Mouse (Mus musculus) limb, embryonic 15.5 days (tissue): ENCODE measurements around the gene Cd47. TPM values are rescaled to one million over a fixed set of nuclear protein-coding genes. Genes with fewer than 3 reads are reported as not detected.

Source experiments
- ATAC-seq: fragments of 200-750 bp; cut with Nextera tagmentation; 2 replicates; pipeline ENCODE4 v1.8.0; 2017; ENCODE audit warnings: low read depth, moderate TSS enrichment; ENCODE audit not compliant: insufficient number of reproducible peaks, low FRiP score, low TSS enrichment
- H3K27ac ChIP-seq: fragments of 300-500 bp; sonication (generic); 2 replicates; pipeline ENCODE4 v1.5.1; 2015; ENCODE audit warnings: moderate library complexity, mild to moderate bottlenecking, inconsistent platforms
- H3K27me3 ChIP-seq: fragments of 300-500 bp; sonication (generic); 2 replicates; pipeline ENCODE4 v1.6.1; 2015; ENCODE audit warnings: inconsistent platforms
- H3K36me3 ChIP-seq: fragments of 300-500 bp; sonication (generic); 2 replicates; pipeline ENCODE4 v1.6.1; 2015; ENCODE audit warnings: inconsistent platforms
- H3K4me1 ChIP-seq: fragments of 300-500 bp; sonication (generic); 2 replicates; pipeline ENCODE4 v1.6.1; 2015; ENCODE audit warnings: inconsistent platforms
- H3K4me2 ChIP-seq: fragments of 300-500 bp; sonication (generic); 2 replicates; pipeline ENCODE4 v1.6.1; 2015; ENCODE audit warnings: mild to moderate bottlenecking, inconsistent platforms
- H3K4me3 ChIP-seq: fragments of 300-500 bp; sonication (generic); 2 replicates; pipeline ENCODE4 v1.5.1; 2015; ENCODE audit warnings: mild to moderate bottlenecking, inconsistent platforms
- H3K9ac ChIP-seq: fragments of 300-500 bp; sonication (generic); 2 replicates; pipeline ENCODE4 v1.6.1; 2015; ENCODE audit warnings: inconsistent platforms
- H3K9me3 ChIP-seq: fragments of 300-500 bp; sonication (generic); 2 replicates; pipeline ENCODE4 v1.6.1; 2016; ENCODE audit warnings: inconsistent platforms
- WGBS: fragments of 180-500 bp; shearing (Covaris S2); methylation state at CpG from one replicate; pipeline ENCODE4 v1.1.7; 2015; 5-methylcytosine and 5-hydroxymethylcytosine counted together
- polyA plus RNA-seq: library from polyadenylated mRNA; unstranded; fragments of >200 nt; fragmentation: Nextera tagmentation; extraction: Ambion mirVana; gene quantifications from 2 replicates; pipeline ENCODE4 v1.2.1, GENCODE M21; 2015

Cd47 gene
- polyA plus RNA-seq, 1 experiment from 2014 or later: 103 TPM

GRCm38 (mm10) chr16:49949261-49949660 is 148.9 kb downstream of the Cd47 start:
- H3K4me3 ChIP-seq: no peak overlapping the region
- H3K9ac ChIP-seq: no peak overlapping the region
- WGBS: 62% methylated on average over 4 of the region's 4 CpGs
- no peak overlapping the region for H3K27ac ChIP-seq
- H3K9me3 ChIP-seq: no peaks in the 10 kb centered on the region
- H3K36me3 ChIP-seq: no peaks in the 10 kb centered on the region
- H3K4me2 ChIP-seq: no peak overlapping the region
- ATAC-seq: no peak
- H3K27me3 ChIP-seq: no peaks in the 10 kb centered on the region
- peaks cover 11% of the 10 kb centered on the region for H3K4me1 ChIP-seq

DNA sequence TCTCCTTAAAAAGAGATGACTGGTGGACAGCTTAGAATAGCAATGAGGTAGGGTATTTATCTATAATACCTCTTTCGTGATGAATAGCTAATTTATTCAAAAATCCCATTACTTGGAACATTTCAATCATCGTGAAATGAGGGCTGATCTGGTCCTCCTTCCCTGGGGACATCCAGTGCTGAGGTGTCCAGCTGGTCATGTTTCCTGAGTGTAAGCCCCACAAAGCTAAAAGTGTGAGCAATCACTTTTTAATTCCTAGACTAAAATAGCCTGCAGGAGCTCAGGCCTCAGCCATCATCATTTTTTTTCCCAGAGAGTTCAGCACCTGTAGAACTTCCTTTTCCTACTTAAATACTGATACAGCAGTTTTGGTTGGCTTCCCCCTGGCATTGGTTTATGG is 150.0 kb downstream of the Cd47 start:
- Histone ChIP-seq H3K9me3 (no peaks in the 10 kb centered on the region), H3K36me3 (no peaks in the 10 kb centered on the region), H3K27me3 (no peaks in the 10 kb centered on the region), H3K4me2 (no peak overlapping the region), H3K4me3 (no peak overlapping the region), H3K4me1 (peaks cover 11% of the 10 kb centered on the region), H3K9ac (no peak overlapping the region), H3K27ac (no peak overlapping the region)
- 67% methylated on average over 2 of the region's 2 CpGs for WGBS
- no peak for ATAC-seq

- H3K4me2 ChIP-seq: no peak overlapping the region
- no peaks in the 10 kb centered on the region for H3K36me3 ChIP-seq
- 45% methylated on average over 2 of the region's 2 CpGs for WGBS
- H3K27ac ChIP-seq: peak overlapping the region; percentile 55; the same call in 1 of the 2 replicates
- peak; percentile 69; the same call in 1 of the 2 replicates for ATAC-seq
- peaks cover 11% of the 10 kb centered on the region for H3K4me1 ChIP-seq
- no peak overlapping the region for H3K4me3 ChIP-seq
- H3K27me3 ChIP-seq: no peaks in the 10 kb centered on the region
- no peaks in the 10 kb centered on the region for H3K9me3 ChIP-seq
- H3K9ac ChIP-seq: no peak overlapping the region
These were observed 151.0 kb downstream of the Cd47 start for GRCm38 (mm10) chr16:49951288-49951691.

DNA sequence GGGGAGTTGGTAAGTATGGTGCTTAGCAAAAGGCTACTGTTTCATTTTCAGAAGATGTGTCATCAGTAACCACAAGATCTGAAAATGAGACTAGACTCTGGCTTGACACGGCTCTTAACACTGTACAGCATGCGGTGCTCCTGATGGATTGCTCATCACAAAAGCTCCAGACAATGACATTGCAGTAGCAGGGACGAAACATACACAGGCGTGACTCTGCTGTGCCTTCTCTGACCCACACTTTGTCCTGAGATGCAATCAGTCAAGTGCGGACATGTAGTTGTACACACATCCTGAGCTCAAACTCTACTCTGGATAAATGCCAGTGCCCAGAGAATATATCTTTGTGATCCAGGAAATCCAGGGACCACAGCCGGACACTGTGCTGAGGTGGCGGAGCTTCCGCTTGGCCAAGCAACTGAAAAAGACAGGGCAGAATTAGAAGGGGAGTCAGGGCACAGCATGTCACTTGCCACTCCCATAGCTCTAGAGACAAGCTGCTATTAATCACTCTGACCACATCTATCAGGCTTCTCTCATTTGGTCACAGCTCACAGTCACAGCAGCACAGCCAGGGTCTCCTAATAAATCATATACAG is 151.7 kb downstream of the Cd47 start:
- Histone ChIP-seq H3K4me2 (no peak overlapping the region), H3K9me3 (no peaks in the 10 kb centered on the region), H3K9ac (no peak overlapping the region), H3K27ac (peak overlapping the region; percentile 55; the same call in 1 of the 2 replicates), H3K27me3 (no peaks in the 10 kb centered on the region), H3K4me3 (no peak overlapping the region), H3K4me1 (peaks cover 11% of the 10 kb centered on the region), H3K36me3 (no peaks in the 10 kb centered on the region)
- WGBS: 81% methylated on average over 8 of the region's 8 CpGs
- ATAC-seq: 0 out of 2 replicates have a peak, but pooled peaks have one; percentile 16

GRCm38 (mm10) chr16:49953817-49954216 is 153.5 kb downstream of the Cd47 start:
- peaks cover 11% of the 10 kb centered on the region for H3K4me1 ChIP-seq
- no peaks in the 10 kb centered on the region for H3K27me3 ChIP-seq
- H3K9me3 ChIP-seq: no peaks in the 10 kb centered on the region
- H3K9ac ChIP-seq: no peak overlapping the region
- ATAC-seq: no peak
- H3K4me2 ChIP-seq: no peak overlapping the region
- no peaks in the 10 kb centered on the region for H3K36me3 ChIP-seq
- no peak overlapping the region for H3K4me3 ChIP-seq
- WGBS: 34% methylated on average over 3 of the region's 3 CpGs
- H3K27ac ChIP-seq: no peak overlapping the region

- Histone ChIP-seq H3K4me2 (no peak overlapping the region), H3K4me1 (peaks cover 11% of the 10 kb centered on the region), H3K9me3 (no peaks in the 10 kb centered on the region), H3K4me3 (no peak overlapping the region), H3K9ac (no peak overlapping the region), H3K27ac (no peak overlapping the region), H3K36me3 (no peaks in the 10 kb centered on the region), H3K27me3 (no peaks in the 10 kb centered on the region)
- WGBS: 95% methylated on average over 10 of the region's 10 CpGs
- no peak for ATAC-seq
These were observed 154.6 kb downstream of the Cd47 start for GRCm38 (mm10) chr16:49954909-49955308.

GRCm38 (mm10) chr16:49955325-49955724 is 155.0 kb downstream of the Cd47 start:
- WGBS: 94% methylated on average over 2 of the region's 2 CpGs

DNA sequence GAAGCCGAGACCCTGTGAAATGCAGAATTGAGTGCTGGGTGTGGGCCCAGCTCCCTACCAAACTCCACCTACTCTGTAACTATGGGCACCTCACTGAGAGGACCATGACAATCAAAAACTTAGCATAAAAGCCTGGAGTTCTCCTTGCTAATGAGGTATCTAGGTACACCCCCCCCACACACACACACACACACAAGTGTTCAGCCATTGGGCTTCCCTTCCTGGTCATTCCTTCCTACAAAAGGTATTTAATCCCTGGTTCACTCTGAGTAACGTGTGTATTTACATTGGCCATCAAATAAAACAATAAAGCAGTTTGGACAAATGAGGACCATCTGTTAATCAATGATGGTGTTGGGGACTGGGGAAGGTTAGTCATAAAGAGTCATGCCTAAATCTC is 155.6 kb downstream of the Cd47 start:
- ATAC-seq: no peak
- no peaks in the 10 kb centered on the region for H3K36me3 ChIP-seq
- H3K27ac ChIP-seq: no peak overlapping the region
- peaks cover 11% of the 10 kb centered on the region for H3K4me1 ChIP-seq
- 64% methylated on average over 2 of the region's 2 CpGs for WGBS
- no peak overlapping the region for H3K4me2 ChIP-seq
- no peaks in the 10 kb centered on the region for H3K9me3 ChIP-seq
- no peaks in the 10 kb centered on the region for H3K27me3 ChIP-seq
- no peak overlapping the region for H3K9ac ChIP-seq
- no peak overlapping the region for H3K4me3 ChIP-seq

More at GRCm38 (mm10) chr16:49955325-49955724, 155.0 kb downstream of the Cd47 start:
- H3K36me3 ChIP-seq: no peaks in the 10 kb centered on the region
- H3K9ac ChIP-seq: no peak overlapping the region
- peaks cover 11% of the 10 kb centered on the region for H3K4me1 ChIP-seq
- H3K4me2 ChIP-seq: no peak overlapping the region
- H3K4me3 ChIP-seq: no peak overlapping the region
- no peaks in the 10 kb centered on the region for H3K27me3 ChIP-seq
- no peak overlapping the region for H3K27ac ChIP-seq
- ATAC-seq: no peak
- no peaks in the 10 kb centered on the region for H3K9me3 ChIP-seq

GRCm38 (mm10) chr16:49956531-49957302 is 156.4 kb downstream of the Cd47 start:
- 86% methylated on average over 7 of the region's 7 CpGs for WGBS
- H3K4me1 ChIP-seq: peaks cover 6% of the 10 kb centered on the region
- H3K9ac ChIP-seq: no peak overlapping the region
- no peak overlapping the region for H3K4me2 ChIP-seq
- H3K4me3 ChIP-seq: no peak overlapping the region
- no peaks in the 10 kb centered on the region for H3K27me3 ChIP-seq
- ATAC-seq: no peak
- no peaks in the 10 kb centered on the region for H3K36me3 ChIP-seq
- no peak overlapping the region for H3K27ac ChIP-seq
- no peaks in the 10 kb centered on the region for H3K9me3 ChIP-seq

GRCm38 (mm10) chr16:49958900-49959436 is 158.6 kb downstream of the Cd47 start:
- Histone ChIP-seq H3K4me2 (no peak overlapping the region), H3K27ac (no peak overlapping the region), H3K9ac (no peak overlapping the region), H3K4me3 (no peak overlapping the region), H3K27me3 (no peaks in the 10 kb centered on the region), H3K4me1 (0 out of 2 replicates have a peak, but pooled peaks cover 2% of the 10 kb centered on the region), H3K9me3 (no peaks in the 10 kb centered on the region), H3K36me3 (no peaks in the 10 kb centered on the region)
- ATAC-seq: no peak
- 91% methylated on average over 5 of the region's 5 CpGs for WGBS

DNA sequence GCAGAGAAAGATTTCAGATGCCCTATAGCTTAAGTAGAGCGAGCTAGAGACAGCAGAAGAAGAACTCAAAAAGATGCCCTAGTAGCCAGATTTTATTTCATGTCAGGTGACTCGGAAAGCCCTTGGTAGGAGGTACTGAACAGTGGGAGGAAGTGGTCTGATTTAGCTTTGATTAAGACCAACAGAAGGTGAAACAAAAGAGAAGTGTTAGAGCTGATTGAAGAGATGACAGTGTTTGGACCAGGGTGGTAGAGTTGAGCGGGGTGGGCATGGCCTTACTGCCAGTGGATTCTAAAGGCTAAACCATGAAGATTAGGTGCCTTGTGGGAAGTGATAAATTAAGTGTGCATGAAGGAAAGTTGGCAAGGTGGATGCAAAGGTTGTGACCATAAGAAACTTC is 162.0 kb downstream of the Cd47 start:
- Histone ChIP-seq H3K36me3 (no peaks in the 10 kb centered on the region), H3K4me3 (no peak overlapping the region), H3K9me3 (no peaks in the 10 kb centered on the region), H3K9ac (no peak overlapping the region), H3K27ac (no peak overlapping the region), H3K4me1 (0 out of 2 replicates have a peak, but pooled peaks cover 16% of the 10 kb centered on the region), H3K4me2 (no peak overlapping the region), H3K27me3 (no peaks in the 10 kb centered on the region)
- no peak for ATAC-seq
- 82% methylated on average over 3 of the region's 3 CpGs for WGBS

DNA sequence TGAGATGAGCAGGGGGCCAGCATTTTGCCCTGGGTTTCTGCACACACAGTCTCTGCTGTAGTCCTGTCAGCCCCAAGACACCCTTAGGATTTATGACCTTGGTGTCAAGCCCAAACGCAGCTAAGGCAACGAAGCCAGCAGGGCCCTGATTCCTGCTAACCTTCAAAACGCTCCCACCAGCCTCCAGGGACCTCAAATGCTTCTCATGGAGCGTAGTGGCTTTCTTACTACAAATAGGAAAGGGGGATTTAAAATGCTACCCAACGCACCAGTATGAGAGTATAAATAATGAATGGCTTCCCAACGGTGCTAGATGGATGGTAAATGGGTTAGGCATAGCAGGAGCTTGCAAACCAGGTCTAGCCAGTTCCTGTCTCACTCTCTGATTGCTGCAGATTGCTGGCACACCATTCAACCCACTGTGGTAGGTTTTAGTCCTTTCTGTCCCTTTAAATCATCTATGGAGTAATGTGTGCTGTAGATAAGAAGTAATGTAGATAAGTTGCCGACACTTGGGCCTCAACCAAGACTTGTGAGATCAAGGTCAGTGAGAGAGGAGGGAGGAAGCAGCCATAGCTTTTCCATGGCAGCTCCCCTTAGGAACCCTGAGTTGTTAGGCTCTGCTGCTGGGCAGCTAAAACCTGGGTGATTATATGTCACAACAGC is 164.1 kb downstream of the Cd47 start:
- 43% methylated on average over 7 of the region's 7 CpGs for WGBS
- Histone ChIP-seq H3K9me3 (no peaks in the 10 kb centered on the region), H3K4me1 (0 out of 2 replicates have a peak, but pooled peaks cover 16% of the 10 kb centered on the region), H3K4me3 (no peak overlapping the region), H3K27ac (no peak overlapping the region), H3K36me3 (no peaks in the 10 kb centered on the region), H3K4me2 (no peak overlapping the region), H3K9ac (no peak overlapping the region), H3K27me3 (no peaks in the 10 kb centered on the region)
- no peak for ATAC-seq
